Mouse (Mus musculus) liver, adult 2 months (tissue): ENCODE data around the gene Gm3415.

ENCODE experiments used
- CTCF ChIP-seq: fragments of 200-500 bp; IDR thresholded peaks from 2 replicates; pipeline ENCODE4 v1.5.1; 2011; ENCODE audit warnings: low read depth, low read length, control low read depth
- POLR2A ChIP-seq: fragments of 200-500 bp; IDR thresholded peaks from 2 replicates; pipeline ENCODE4 v1.6.1; 2011; ENCODE audit warnings: low read length, control low read depth; ENCODE audit not compliant: insufficient read depth; ENCODE audit errors: extremely low read depth

- TF ChIP-seq POLR2A: no peak
- no peak for TF ChIP-seq CTCF
These were observed 51.0 kb downstream of the Gm3415 start for GRCm38 (mm10) chr5:146606895-146607294.
